Mouse (Mus musculus) right cerebral cortex, postnatal 14 days (tissue): ENCODE data around the gene Wbp11.
A peak's percentile ranks its signal among the peaks of the same experiment; 100 is the strongest.
"Not testable (repeated sequence)": the region's sequence is repeated elsewhere in the genome, so short reads cannot be mapped to it uniquely, and the experiment has no call there.

Source experiments
- DNase-seq: peaks from one replicate; pipeline ENCODE4 v3.0.0; 2022

The Wbp11 gene

GRCm38 (mm10) chr6:136801274-136801673 lies 26.8 kb downstream of the Wbp11 start:
- no peak for DNase-seq

GRCm38 (mm10) chr6:136800710-136801109 lies 27.3 kb downstream of the Wbp11 start:
- DNase-seq = no peak

DNA sequence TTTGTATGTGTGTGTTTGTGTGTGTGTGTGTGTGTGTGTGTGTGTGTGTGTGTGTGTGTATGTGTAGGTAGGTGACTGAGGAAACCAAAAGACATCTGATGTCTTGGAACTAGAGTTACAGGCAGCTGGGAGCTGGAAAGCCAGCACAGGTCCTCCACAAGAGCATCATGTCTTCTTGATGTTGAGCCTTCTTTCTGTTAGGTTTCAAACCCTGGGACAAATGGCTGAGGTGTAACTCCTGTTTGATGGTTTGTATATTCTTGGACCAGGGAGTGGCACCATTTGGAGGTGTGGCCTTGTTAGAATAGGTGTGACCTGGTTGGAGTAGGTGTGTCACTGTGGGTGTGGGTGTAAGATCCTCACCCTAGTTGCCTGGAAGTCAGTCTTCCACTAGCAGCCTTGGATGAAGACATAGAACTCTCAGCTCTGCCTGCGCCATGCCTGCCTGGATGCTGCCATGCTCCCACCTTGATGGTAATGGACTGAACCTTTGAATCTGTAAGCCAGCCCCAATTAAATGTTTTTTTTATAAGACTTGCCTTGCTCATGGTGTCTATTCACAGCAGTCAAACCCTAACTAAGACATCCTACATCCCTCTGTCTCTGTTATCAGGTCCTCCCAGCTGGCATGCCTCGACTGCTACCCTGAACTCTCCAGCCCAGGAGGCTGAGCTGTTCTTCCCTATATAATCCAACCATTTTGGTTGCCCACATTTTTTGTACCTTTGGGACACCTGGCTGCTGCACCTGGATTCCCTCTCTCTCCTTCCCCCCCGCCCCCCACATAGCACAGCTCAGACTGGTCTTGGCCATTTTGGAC lies 29.9 kb downstream of the Wbp11 start:
- not testable (repeated sequence) for DNase-seq

DNA sequence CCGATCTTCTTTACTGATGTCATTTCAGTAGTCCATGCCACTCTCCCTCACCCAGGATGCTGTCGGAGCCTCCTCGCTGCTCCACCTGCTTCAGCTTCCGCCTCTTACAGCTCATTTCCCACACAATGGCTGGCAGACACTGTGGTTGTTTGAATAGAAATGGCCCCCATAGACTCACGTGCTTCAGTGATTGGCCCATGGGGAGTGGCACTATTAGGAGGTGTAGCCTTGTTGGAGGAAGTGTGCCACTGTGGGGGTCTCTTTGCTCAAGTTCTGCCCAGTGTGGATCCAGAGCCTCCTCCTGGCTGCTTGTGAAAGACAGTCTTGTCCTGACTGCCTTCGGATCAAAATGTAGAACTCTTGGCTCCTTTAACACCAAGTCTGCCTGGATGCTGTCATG lies 32.2 kb downstream of the Wbp11 start:
- DNase-seq = no peak

DNA sequence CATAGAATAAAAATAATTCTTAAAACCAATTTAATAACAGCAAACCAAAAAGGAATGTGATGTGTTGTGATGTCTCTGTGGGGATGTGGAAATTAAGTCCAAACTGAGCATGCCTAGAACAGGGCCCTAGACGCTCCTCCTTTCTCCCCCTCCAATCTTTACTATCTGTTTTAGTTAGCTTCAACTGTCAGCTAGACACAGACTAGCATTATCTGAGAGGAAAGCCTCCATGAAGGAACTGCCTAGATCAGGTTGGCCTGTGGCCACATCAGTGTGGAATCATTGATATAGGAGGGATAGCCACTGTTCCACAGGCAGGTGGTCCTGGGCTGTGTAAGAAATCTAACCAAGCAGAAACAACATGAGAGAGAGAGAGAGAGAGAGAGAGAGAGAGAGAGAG lies 32.9 kb downstream of the Wbp11 start:
- DNase-seq = no peak

GRCm38 (mm10) chr6:136793831-136794525 lies 34.1 kb downstream of the Wbp11 start:
- DNase-seq = no peak

DNA sequence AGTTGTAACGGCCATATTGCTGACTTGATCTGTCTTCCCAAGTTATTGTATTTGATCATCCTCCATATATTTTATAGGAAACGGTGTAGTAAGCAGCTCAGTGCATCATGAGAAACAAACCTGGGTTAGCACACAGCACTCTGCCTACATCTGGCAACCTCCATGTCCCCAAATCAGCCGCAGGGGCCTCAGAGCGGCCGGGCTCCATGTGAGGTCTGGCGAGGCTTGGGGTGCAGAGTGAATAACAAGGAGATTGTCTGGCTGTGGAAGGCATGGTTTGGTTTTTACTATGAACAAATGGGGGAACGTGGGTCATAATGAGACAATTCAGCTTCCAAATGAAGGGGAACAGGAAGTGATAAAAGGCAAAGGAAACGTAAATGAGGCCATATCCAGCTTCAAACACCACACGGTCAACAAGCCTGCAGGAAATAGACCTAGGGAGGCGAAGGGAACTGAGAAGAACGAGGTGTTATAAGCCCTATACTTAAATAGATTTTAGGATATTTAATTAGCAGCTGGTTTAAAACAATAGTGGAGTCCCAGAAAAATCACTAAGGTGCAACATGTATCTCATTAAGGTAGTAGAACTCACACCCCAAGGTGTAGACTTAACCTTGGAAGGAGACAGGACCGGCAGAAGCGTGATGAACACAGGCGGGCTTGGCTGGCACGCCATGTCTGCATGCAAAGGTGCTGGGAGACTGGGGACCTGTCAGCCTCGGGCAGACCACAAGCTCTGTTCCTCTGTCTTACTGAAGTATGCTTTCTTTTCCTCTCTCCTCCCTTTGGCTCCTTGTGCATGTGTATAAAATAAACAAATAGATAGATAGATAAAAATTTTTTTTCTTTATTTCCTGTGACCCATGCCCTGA lies 34.9 kb downstream of the Wbp11 start:
- no peak for DNase-seq

- DNase-seq = no peak
These were observed 38.6 kb downstream of the Wbp11 start for GRCm38 (mm10) chr6:136789391-136789971.

GRCm38 (mm10) chr6:136782761-136783160 lies 45.3 kb downstream of the Wbp11 start:
- peak; percentile 23 for DNase-seq

GRCm38 (mm10) chr6:136782146-136782545 lies 45.9 kb downstream of the Wbp11 start:
- DNase-seq = no peak

- no peak for DNase-seq
These were observed 46.6 kb downstream of the Wbp11 start, which contains the start of gene Gucy2c for GRCm38 (mm10) chr6:136781377-136781986. Gene Gucy2c (minus strand): TSS chr6:136781765.

GRCm38 (mm10) chr6:136776392-136776791 lies 51.6 kb downstream of the Wbp11 start:
- DNase-seq = no peak

DNA sequence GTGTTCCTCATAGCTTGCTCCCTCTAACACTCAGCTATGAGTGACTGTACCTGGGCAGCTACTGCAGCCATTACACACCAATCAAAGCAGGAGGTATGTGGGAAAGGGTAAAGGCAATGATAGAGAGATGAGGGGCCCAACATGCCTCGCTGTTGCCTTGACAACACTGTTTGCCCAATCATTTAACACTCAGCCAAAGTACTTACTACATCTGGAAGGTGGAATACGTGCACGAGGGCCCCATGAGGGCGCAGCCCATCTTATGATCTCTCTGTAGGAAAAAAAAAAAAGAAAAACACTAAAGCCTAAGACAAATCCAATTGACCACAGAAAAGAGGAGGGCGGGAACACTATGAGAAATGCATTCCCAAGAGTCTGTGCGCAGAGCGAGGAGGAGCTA lies 58.2 kb downstream of the Wbp11 start:
- no peak for DNase-seq

GRCm38 (mm10) chr6:136769143-136769542 lies 58.9 kb downstream of the Wbp11 start:
- no peak for DNase-seq

DNA sequence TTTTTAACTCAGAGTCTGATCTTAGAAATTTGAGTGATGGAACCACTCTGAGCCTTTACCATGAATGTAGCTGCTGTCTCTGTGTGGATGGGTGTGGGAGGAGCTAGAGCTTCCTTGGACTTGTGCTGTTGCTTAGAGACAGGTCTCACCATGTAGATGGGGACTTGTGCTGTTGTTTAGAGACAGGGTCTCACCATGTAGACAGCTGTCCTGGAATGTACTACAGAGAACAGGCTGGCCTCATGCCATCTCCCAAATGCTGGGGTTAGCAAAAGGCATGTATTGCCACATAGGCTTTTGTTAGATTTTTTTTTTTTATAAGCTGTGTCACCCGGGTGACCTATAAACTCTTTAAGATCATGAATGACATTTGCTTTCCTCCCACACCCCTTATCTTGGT lies 64.1 kb downstream of the Wbp11 start:
- no peak for DNase-seq
